Mouse (Mus musculus) frontal cortex, postnatal 14 days (tissue): ENCODE results near the gene Stim2.

Experiments used
- DNase-seq, 2 experiments: peaks; one replicate each; pipeline ENCODE4 v3.0.0; 2022; ENCODE audit warnings: low spot score in 2 of 2

Stim2 gene

DNA sequence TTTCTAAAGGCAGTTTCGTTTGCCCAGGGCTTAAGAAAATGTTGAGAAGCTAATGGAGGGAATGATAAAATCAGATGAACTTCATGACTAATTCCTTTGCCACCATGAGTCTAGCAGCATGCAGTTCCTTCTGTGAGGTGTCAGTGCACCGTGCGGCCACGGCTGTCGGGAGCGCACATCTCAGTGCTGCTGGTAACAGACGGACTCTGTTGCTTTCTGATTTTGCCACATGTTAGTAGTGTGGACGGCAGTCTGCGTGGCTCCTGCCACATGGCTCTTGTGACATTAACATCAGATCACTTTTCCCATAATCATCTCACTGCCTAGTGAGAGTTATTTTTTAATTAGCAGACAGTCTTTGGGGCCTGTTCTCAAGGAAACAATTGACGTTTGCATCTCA is 118.2 kb downstream of the Stim2 start:
- DNase-seq: no peak

DNA sequence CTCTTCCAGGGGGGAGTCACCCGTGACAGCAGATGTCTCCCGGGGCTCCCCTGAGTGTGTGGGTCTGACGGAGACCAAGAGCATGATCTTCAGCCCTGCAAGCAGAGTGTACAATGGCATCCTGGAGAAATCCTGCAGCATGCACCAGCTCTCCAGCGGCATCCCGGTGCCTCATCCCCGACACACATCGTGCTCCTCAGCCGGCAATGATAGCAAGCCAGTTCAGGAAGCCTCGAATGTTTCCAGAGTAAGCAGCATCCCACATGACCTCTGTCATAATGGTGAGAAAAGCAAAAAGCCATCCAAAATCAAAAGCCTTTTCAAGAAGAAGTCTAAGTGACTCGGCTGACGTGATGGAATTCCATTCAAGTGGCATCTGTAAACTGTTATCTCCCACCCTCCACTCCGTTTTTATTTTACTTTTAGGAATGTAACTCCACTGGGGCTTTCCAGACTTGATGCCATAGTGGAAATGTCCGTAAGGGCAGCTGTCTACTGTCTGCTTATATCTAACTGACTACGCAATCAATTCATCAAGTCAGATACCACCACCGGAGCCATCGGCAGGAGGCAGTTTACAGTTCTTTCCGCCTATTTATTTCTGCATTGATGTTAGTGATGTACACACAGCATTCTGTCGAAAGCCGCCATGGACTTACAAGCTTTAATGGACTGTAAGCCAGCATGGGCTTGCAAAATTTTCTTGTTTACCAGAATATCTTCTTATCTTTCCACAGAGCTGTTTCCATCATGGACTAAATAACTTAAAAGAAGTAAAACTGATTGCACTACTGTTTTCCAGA is 120.3 kb downstream of the Stim2 start:
- no peak for DNase-seq

- no peak for DNase-seq
These were observed 149.9 kb downstream of the Stim2 start for GRCm38 (mm10) chr5:54148091-54148795.

DNA sequence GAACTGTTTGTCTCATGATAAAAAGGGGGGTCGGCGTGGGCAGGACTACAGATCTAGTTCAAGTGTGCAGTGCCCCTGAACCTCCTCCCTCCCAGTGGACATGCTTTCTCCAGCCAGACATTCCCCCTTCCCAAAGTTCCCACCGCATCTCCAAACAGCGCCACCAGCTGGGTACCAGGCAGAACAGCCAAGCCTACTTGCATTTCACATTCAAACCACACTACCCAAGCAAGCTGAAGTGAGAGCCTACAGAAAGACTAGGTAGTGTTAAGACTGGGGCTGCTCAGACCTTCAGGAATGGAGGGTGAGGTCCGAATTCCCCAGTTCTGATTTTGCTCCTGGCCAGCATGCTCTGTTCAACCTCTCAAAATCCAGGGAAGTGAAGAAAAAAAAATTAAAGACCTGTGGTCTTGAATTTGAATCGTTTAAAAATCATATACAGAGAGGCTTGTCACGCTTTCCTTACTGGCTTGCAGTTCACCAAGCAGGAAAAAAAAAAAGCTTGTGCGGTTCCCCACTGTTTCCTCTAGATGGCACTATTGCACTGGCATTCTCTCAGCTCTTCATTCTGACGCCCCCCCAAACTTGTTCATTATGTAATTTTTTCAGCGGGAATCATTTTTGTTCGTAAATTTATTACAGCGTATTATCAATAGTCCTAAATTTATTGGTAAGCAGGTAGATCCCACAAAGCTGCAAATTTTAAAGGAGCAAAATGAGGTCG is 156.4 kb downstream of the Stim2 start:
- peak in 1 of 2 experiments; percentile 49 for DNase-seq

DNA sequence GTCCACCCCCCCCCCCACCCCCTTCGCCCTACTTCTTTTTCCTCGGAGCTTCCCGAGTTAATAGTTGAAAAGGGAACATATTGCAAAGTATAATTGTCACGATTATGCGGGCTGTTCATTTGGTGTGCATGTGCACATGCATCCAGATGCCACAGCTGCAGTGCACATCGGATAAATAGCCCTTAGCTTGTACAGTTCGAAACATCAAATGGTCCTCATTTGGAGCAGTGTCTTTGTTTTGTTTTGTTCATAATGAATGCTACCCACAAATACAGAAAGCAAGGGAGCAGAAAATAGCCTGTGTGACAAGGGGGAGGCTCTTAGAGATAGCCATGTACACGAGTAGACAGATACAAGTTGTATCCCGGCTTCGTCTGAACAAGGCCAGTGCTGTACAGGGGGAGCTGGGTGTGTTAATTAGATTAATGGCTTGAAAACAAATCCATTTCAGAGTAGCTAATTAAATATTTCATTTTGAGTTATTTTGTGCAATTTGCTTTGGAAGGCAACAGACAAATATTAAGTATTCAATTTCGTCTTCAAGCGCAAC is 157.0 kb downstream of the Stim2 start:
- no peak for DNase-seq

GRCm38 (mm10) chr5:54155916-54156315 is 157.6 kb downstream of the Stim2 start:
- no peak for DNase-seq

DNA sequence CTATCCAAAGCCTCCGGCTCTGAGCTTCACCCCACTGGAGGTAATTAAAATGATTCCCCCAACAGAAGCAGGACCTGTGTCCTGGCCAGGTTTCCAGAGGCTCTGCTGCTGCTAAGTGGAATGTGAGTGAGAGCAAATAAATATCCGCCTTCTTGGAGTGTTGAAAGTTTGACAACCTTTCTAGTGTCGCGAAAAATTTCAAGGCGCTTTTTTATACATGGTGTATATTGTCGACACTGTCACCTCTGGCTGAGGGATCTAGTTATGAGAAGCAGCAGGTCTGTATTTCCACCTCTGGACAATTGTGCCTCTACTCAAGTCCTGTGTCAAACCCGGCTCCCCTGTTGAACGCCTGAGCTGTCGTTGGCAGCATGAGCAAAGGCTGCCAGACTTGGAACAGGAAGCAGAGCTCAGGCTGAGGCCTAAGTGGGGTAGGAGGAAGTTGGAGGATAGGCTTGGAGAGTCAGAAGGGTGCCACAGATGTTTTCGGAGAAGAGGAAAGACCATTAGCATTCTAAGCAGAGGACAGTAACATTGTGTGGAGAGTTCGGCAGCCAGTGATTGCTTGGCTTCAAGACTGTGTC is 158.7 kb downstream of the Stim2 start:
- DNase-seq: no peak

- DNase-seq: no peak
These were observed 159.9 kb downstream of the Stim2 start for GRCm38 (mm10) chr5:54158230-54158629.

DNA sequence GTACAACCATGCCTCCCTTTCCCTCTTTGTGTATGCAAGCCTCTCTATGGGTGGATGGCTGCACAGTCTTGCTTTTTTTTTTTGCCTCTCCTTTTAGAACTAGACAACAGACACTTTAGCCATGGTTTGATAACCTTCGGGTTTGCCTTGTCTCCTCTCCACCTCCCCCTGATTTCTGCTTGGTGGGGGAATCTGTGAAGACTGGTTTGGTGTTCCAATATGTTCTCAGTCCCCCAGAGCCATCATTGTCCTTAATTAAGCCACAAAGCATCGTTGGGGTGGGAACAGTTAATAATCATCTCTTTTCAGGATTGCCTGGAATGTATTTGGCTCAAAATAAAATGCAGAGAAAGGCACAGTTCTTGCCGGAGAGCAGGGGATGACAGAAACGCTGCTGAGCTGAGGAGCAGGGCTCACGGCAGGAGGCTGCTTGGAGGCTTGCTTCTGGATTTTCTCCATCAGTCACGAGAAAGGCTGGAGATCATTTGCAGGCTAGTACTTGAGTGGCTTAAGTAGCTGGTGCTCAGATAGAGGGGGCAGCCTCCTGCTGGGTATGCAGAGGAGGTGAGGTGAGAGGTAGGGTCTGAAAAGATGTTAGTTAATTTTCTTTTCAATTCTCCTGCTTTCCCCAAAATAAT is 161.0 kb downstream of the Stim2 start:
- DNase-seq: no peak

DNA sequence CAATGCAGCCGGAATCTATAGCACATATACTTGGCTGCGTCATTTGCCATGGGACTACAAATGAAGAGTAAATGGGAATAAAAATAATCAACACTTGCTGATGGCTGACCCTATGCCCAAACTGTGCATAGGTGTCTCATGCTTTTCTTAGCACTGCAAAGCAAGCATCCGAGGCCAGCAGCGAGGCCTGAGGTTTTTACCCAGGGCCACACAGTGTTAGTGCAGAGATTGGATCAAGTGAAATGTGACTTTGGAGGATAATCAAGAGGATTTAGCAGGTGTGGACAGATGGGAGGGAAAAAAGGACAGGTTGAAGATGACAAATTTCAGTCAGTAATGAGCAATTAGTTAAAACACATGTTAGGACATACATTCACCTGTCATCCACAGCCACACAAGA is 162.3 kb downstream of the Stim2 start:
- no peak for DNase-seq

GRCm38 (mm10) chr5:54163890-54164289 is 165.6 kb downstream of the Stim2 start:
- DNase-seq: no peak
